Mouse (Mus musculus): Measurements from ENCODE around the gene Exoc3l.

The Exoc3l gene

DNA sequence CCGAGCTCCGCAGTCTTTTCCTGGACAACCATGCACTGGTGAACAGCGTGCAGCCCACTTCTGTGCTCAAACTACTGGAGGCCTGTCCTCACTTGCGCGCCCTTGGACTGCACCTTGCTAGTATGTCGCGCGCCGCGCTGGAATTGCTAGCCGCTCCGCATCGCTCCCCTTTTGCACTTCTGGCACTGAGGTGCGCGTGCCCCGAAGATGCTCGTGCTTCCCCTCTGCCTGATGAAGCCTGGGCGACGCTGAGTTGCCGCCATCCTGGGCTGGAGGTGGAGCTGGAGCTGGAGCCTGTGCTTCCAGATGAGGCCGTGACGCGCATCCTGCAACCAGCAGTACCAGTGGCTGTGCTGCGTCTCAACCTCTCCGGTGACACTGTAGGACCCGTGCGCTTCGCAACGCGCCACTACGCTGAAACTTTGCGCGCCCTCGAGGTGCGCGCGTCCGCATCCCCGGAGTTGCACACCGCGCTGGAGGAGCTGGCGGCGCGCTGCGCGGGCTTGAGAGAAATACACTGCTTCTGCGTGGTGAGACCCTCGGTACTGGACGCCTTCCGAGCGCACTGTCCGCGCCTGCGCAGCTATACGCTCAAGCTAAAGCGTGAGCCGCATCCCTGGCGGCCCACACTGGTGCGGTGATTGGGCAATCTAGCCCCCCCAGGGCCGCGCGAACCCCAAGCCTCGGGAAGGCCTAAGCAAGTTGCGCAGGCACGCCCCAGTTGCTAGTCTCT, 27.4 kb downstream of the Exoc3l start:
- DNase-seq (ENCODE audit: low spot score in 2 of 2): no peak

DNA sequence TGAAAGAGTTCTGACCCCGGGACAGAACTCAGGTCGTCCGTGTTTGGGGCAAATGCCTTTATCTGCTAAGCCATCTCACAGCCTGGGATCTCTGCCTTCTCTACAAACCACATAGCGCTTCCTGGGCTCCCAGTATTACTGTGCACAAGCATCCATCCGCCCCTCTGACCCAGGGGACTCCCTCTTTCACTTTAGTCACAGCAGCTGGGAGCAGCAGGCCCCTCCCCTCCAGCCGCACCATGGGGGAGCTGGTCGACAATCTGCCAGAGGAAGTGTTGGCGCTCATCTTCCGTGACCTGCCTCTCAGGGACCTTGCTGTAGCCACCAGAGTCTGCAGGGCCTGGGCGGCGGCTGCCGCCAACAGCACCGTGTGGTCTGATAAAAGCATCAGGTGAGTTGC, 29.1 kb downstream of the Exoc3l start:
- peak; percentile 71 to 75 for DNase-seq (ENCODE audit: low spot score in 2 of 2)

DNA sequence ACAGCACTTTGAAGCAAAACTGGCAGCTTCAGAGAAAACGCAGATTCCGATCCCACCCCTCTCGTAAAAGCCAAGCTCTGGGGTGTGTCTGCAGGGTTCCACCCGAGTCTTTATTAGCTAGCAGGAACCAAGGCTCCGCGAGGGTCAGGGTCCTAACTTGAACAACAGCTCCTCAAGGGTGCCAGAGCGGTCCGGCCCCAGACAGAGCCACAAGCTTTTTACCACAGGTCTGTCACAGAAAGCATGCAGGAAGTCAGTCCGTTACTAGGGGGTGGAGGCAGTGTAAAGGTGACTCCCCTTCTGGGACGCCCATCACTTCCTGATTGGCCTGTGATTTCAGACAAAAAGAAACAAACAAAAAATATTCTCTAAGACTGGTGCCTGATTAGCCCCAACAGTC, 30.8 kb downstream of the Exoc3l start:
- DNase-seq (ENCODE audit: low spot score in 2 of 2): peak; percentile 75 to 76

- DNase-seq (ENCODE audit: low spot score in 2 of 2): peak; percentile 80 to 81
Measured at GRCm38 (mm10) chr8:105264024-105264982, 31.6 kb downstream of the Exoc3l start, which contains the start of the genes Tradd and Fbxl8. Tradd (minus strand) TSS chr8:105264609. Fbxl8 (plus strand) TSS chr8:105264648.

- no peak for DNase-seq (ENCODE audit: low spot score in 2 of 2)
Measured at GRCm38 (mm10) chr8:105263244-105263912, 32.5 kb downstream of the Exoc3l start.

DNA sequence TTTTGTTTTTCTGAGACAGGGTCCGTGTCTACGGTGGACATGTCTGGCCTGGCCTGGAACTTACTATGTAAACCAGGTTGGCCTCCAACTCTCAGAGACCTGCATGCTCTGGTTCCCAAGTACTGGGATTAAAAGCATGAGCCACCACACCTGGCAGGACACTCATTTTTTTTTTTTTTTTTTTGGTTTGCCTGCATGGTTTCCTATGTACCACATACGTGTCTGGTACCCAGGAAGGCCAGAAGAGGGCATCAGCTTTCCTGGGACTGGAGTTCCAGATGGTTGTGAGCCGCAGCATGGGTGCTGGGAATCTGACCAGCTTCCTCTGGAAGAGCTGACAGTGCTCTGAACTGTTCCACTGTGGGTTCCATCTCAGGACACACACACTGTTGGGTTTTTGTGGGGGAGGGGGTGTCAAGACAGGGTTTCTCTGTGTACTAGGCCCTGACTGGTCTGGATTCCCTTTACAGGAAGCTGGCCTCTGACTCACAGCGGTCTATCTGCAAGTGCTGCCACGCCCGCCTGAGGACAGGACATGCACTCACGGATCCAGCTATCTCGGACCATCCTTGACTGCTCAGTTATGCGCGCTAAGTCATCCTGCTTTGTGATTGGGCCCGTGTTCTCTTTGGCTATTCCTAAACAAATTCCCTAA, 34.4 kb downstream of the Exoc3l start:
- no peak for DNase-seq (ENCODE audit: low spot score in 2 of 2)

GRCm38 (mm10) chr8:105260371-105261099, 35.4 kb downstream of the Exoc3l start:
- no peak for DNase-seq (ENCODE audit: low spot score in 2 of 2)

- DNase-seq (ENCODE audit: low spot score in 2 of 2): peak; percentile 62
Measured at GRCm38 (mm10) chr8:105259721-105260320, 36.1 kb downstream of the Exoc3l start.

- DNase-seq (ENCODE audit: low spot score in 2 of 2): no peak
Measured at GRCm38 (mm10) chr8:105258911-105259720, 36.8 kb downstream of the Exoc3l start.

DNA sequence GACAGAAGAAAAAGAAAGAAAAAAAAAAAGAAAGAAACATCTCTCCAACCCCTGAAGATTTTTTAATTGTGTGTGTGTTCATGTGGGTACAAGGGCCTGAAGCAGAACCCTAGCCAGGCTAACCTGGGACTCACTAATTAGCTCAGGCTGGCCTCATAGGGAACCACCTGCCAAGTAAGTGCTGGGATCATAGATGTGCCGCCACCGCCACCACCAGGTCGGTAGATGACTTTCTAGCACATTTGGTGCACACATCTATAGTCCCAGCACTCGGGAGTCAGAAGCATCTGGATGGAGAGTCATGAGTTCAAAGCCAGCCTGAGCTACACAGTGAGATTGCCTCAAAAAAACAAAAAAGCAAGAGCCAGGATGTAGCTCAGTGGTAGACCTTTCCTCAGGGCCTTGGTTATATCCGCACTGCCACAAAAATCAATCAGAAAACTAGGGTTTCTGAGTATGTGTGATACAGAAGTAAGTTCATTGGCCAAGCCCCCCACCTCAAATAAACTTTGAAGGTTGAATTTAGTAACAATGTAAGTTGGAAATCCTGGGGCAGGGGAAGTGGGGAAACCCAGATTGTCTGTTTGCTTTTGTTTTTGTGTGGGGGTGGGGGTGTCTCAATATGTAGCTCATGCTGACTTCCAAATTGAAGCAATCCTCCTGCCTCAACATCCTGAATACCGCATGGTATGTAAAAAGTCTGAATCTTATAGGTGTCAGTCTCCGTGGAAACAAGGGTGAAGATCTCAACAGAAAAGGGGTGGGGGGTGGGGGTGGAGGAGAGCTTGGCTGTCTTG, 38.4 kb downstream of the Exoc3l start:
- DNase-seq (ENCODE audit: low spot score in 2 of 2): no peak

DNA sequence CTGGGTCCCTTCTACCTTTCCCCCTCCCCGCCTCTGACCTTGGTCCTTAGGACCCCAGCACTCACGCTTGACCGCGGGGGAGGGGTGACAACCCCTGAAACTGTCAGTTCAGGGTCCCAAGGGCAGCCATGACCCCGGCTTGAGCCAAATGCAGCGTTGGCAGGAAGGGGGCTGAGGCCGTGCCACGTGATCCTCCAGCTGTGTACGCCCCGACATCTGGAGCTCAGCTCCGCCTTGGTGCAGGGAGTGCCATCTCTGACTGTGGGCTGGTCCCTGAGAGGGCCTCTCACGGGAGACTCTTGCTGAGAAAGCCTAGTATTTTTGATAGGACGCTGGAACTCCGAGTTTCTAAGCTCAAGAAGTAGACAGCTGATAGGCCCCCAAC, 40.9 kb downstream of the Exoc3l start, which contains the start of gene B3gnt9:
TSS of gene B3gnt9 (minus strand) at position 188 of the 385 bp plus-strand sequence.
- DNase-seq (ENCODE audit: low spot score in 2 of 2): peak; percentile 52 to 55

DNA sequence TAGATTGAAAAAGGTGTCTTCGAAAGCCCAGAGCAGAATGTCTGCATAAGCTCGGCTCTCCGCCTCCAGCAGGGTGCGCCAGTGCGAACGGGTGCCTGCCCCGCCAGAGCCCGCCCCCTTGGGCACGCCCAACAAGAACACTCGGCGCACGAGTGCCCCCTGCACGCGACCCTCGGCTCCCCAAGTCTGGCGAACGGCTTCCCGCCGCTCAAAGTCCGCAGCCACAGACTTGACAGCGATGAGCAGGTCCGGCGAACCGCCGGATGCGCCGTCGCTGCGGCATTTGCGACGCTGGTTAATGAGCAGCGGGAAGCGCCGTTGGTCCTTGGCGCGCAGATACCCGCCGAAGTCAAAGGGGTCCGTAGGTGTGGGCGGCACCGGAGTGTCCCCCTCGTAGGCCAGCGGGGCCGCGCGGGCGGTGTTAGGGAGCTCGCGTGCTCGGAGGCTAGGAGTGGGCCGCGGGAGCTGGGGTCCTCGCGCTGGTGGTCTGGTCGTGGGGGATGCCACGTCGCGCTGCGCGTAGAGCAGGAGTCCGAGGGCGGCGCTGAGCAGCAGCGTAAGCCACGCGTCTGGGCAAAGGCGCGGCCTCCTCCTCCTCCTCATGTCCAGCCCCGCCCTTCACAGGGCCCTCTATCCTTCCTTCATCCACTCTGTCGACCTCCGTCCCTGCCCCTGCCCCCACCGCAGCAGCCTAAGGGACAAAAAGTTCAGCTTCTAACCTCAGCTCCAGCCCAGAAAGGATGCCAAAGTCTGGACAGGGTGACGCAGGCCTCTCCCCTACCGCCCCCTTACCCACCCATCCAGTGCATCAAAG, 41.5 kb downstream of the Exoc3l start:
- peak; percentile 85 to 86 for DNase-seq (ENCODE audit: low spot score in 2 of 2)

GRCm38 (mm10) chr8:105253766-105254151, 42.1 kb downstream of the Exoc3l start:
- no peak for DNase-seq (ENCODE audit: low spot score in 2 of 2)

DNA sequence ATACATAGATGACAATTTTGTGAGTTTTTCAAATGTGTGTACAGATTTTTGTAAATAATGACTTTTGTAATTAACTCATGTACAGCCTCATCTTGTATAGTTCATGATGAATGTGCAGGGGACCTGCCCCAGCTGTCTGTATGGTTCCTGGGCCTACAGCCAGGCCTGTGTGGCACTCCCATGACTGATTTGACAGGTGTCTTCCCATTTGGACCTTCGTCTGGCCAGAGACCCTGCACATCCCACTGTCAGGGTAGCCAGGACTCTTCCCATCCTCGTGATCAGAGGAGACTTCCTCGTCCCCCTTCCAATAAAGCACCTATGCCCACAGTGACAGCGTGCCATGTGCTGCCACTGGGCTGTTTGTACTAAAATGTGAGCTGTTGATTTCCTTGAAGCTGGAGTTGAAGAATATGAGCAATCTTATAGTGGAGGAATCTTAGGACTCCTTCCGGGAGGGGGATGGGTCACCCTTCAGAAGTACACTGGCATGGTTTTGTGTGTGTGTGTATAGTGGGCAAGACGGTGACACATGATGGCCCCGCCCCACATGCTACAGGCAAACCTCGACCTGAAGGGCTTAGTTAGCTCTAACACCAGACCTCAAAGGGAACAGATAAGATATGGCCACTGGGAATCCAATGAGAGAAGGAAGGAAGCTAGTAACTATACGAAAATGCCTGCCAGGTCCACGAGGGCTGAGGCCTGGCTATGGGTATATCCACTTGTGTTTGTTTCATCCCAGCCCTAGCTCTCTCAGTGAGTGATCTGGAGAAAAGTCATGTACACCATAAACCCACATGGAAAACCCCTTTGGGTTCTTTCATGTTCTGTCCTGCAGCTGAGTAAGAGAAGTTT, 43.0 kb downstream of the Exoc3l start:
- DNase-seq (ENCODE audit: low spot score in 2 of 2): no peak

DNA sequence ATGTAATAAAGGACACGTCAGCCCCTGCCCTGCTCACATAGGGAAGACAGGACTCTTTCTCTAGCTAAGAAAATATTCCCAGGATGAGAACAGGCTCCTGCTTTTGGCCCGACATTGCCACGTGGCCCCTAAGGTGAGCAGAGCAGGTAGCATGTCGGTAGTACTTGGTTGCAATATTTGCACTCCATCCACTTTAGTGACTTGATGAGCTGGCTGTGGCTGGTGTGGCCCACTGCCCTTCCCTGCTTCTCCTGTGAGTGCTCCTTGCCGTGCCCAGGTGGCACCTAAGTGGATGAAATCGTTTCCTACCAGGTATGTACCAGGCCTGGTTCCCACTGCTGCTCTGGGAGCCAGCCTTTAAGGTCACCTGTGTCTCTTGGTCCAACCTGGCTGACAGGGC, 43.9 kb downstream of the Exoc3l start:
- no peak for DNase-seq (ENCODE audit: low spot score in 2 of 2)

- no peak for DNase-seq (ENCODE audit: low spot score in 2 of 2)
Measured at GRCm38 (mm10) chr8:105241016-105241415, 54.9 kb downstream of the Exoc3l start.
